In the genomic region with DNA sequence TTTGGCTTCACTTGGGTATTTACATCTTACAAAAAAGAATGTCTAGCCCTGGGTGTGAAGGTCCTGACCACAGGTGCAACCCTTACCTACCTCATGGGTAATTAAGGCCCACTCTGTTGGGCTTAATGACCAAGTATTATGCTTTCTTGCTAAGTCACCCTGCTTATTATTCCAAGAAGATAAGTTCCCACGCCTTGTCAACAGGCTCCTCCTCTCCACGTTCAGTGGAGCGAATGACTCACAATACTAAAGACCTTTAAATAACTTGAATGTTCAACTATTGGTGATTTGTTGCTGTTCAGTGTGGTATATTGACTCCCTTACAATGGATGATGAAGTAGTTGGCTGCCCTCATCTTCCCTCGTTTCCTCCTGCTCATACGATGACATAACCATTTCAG, we compare ENCODE assay signal across 22 mouse cellular contexts. TPM values are rescaled to one million over a fixed set of nuclear protein-coding genes. Genes with fewer than 3 reads are reported as not detected.
DNase-seq lines count a peak whose midpoint lies in the region; ATAC-seq and TF ChIP-seq lines count a peak whose summit lies in the region.
"Had no signal": no experiment of that assay in that cellular context is flagged by ENCODE, and none has a peak within 500 bp of the region (broad histone marks: within the 10 kb centered on the region; RNA-seq: fewer than 3 reads in every experiment).

No protein-coding gene starts in this region.

- no peaks in the 10 kb centered on the region for H3K27me3 ChIP-seq in megakaryocyte, embryonic 14.5 days (replicated peaks)
- H3K27me3 ChIP-seq in cerebellum, adult 2 months (ENCODE audit: control insufficient read depth, insufficient read depth, low read length) = no peaks in the 10 kb centered on the region
- H3K27me3 ChIP-seq: CH12.LX; embryonic facial prominence, embryonic 15.5 days; hindbrain, embryonic 15.5 days had no signal

- ATAC-seq in megakaryocyte, adult 5-6 weeks (ENCODE audit: poor library complexity, severe bottlenecking) = no peak
- ATAC-seq in inflammation-experienced regulatory T-cells, adult 6 months = peak; percentile 61
- ATAC-seq: forebrain, embryonic 14.5 days; intestine, postnatal 0 days had no signal

- peaks cover 5% of the 10 kb centered on the region for H3K36me3 ChIP-seq in megakaryocyte, embryonic 14.5 days (replicated peaks; ENCODE audit: low read length)
- H3K36me3 ChIP-seq: embryonic facial prominence, embryonic 15.5 days; forebrain, embryonic 10.5 days; heart, embryonic 10.5 days; hindbrain, embryonic 15.5 days had no signal

- peaks cover 36% of the 10 kb centered on the region for H3K4me1 ChIP-seq in megakaryocyte, embryonic 14.5 days
- no peaks in the 10 kb centered on the region for H3K4me1 ChIP-seq in cerebellum, adult 2 months (ENCODE audit: control insufficient read depth, insufficient read depth, low read length)
- H3K4me1 ChIP-seq: embryonic facial prominence, embryonic 15.5 days; forebrain, embryonic 10.5 days; hindbrain, embryonic 15.5 days had no signal

- no peak overlapping the region for H3K4me3 ChIP-seq in gastrocnemius, adult 2 months
- H3K4me3 ChIP-seq in megakaryocyte, embryonic 14.5 days (replicated peaks) = peak overlapping the region; percentile 73
- no peak overlapping the region for H3K4me3 ChIP-seq in cerebellum, adult 2 months (replicated peaks; ENCODE audit: insufficient read depth, low read depth, low read length)
- H3K4me3 ChIP-seq: embryonic facial prominence, embryonic 15.5 days; erythroblast, embryonic 14.5 days; forebrain, embryonic 10.5 days; heart, embryonic 10.5 days; hindbrain, embryonic 15.5 days had no signal

- intact Hi-C loops in gastrocnemius, adult 2 months (cut with DNase I) = no loop called here

- no peak for TF ChIP-seq CTCF in gastrocnemius, adult 2 months (IDR thresholded peaks at IDR 0.05)
- TF ChIP-seq CTCF in cerebellum, adult 2 months (IDR thresholded peaks at IDR 0.05; ENCODE audit: borderline replicate concordance, insufficient read depth, low read depth, low read length) = no peak

- 77% methylated on average over 5 of the region's 5 CpGs for WGBS in cerebellum, adult 2 months

- no peak for DNase-seq in gastrocnemius, adult 2 months
- no peak for DNase-seq in gastrocnemius, postnatal 4 days (ENCODE audit: low spot score in 2 of 2)
- DNase-seq in cerebellum, adult 2 months = no peak
- no peak for DNase-seq in left cerebral cortex, adult 11 months (ENCODE audit: low spot score)
- DNase-seq: adrenal gland, adult 8-10 months; adrenal gland, postnatal 36 days; cerebellum, adult 8-10 months; cerebellum, postnatal 14 days; embryo, embryonic 11 days; gastrocnemius, postnatal 10 days; heart, postnatal 36 days had no signal

- peaks cover 9% of the 10 kb centered on the region for H3K9me3 ChIP-seq in megakaryocyte, embryonic 14.5 days
- H3K9me3 ChIP-seq: embryonic facial prominence, embryonic 15.5 days; hindbrain, embryonic 15.5 days had no signal

- peak overlapping the region; percentile 68 for H3K27ac ChIP-seq in gastrocnemius, adult 2 months
- H3K27ac ChIP-seq in cerebellum, adult 2 months (ENCODE audit: insufficient read depth, low read length) = no peak overlapping the region
- H3K27ac ChIP-seq: embryonic facial prominence, embryonic 15.5 days; forebrain, embryonic 10.5 days; heart, embryonic 10.5 days; hindbrain, embryonic 15.5 days had no signal

- TF ChIP-seq POLR2A in cerebellum, adult 2 months (IDR thresholded peaks at IDR 0.05; ENCODE audit: borderline replicate concordance, insufficient read depth, low read length) = no peak

RNA-seq across cellular contexts. Expression of gene Stk38l, which starts 27.0 kb away (rescaled TPM):
- 10 to 100 TPM; 11.4 to 11.8 TPM for total RNA-seq in gastrocnemius, adult 2 months (2021)
- total RNA-seq in gastrocnemius, postnatal 4 days (2021) = 10 to 100 TPM; 10.7 to 11.9 TPM
- 0.59 TPM in 1 of 2 replicates, not detected in the other for polyA plus RNA-seq in megakaryocyte, embryonic 14.5 days (2012; ENCODE audit: insufficient read depth, low replicate concordance)
- total RNA-seq in megakaryocyte, adult 5-6 weeks (2015) = 2.2 and 5.0 TPM in 2 replicates
- total RNA-seq in megakaryocyte, adult 5-6 weeks (2017) = 2.8 and 3.7 TPM in 2 replicates
- polyA plus RNA-seq in inflammation-experienced regulatory T-cells, adult 6 months (2017; shearing (Covaris generic)) = 10 to 100 TPM; 10.7 to 32.2 (median 22.0) TPM
- polyA plus RNA-seq in cerebellum, adult 2 months (2012; rRNA removed) = 14.4 and 16.4 TPM in 2 replicates

RNA-seq across cellular contexts. Expression of gene Tm7sf3, which starts 55.1 kb away (rescaled TPM):
- total RNA-seq in gastrocnemius, adult 2 months (2021) = 1 to 10 TPM; 5.7 to 7.8 TPM
- 10 to 100 TPM; 25.0 to 29.1 TPM for total RNA-seq in gastrocnemius, postnatal 4 days (2021)
- 11.0 and 20.2 TPM in 2 replicates for polyA plus RNA-seq in megakaryocyte, embryonic 14.5 days (2012; ENCODE audit: insufficient read depth, low replicate concordance)
- 27.8 and 31.6 TPM in 2 replicates for total RNA-seq in megakaryocyte, adult 5-6 weeks (2015)
- total RNA-seq in megakaryocyte, adult 5-6 weeks (2017) = 40.3 and 40.4 TPM in 2 replicates
- 1 to 10 TPM; 2.0 to 3.6 (median 3.0) TPM for polyA plus RNA-seq in inflammation-experienced regulatory T-cells, adult 6 months (2017; shearing (Covaris generic))
- polyA plus RNA-seq in cerebellum, adult 2 months (2012; rRNA removed) = 22.3 and 25.2 TPM in 2 replicates

RNA-seq across cellular contexts. Expression of gene Med21, which starts 55.4 kb away (rescaled TPM):
- 10 to 100 TPM; 35.7 to 44.7 TPM for total RNA-seq in gastrocnemius, adult 2 months (2021)
- total RNA-seq in gastrocnemius, postnatal 4 days (2021) = 10 to 100 TPM; 50.4 to 53.9 TPM
- polyA plus RNA-seq in megakaryocyte, embryonic 14.5 days (2012; ENCODE audit: insufficient read depth, low replicate concordance) = 4.1 TPM in 1 of 2 replicates, not detected in the other
- total RNA-seq in megakaryocyte, adult 5-6 weeks (2015) = 96.7 and 109 TPM in 2 replicates
- 76.2 and 82.8 TPM in 2 replicates for total RNA-seq in megakaryocyte, adult 5-6 weeks (2017)
- polyA plus RNA-seq in inflammation-experienced regulatory T-cells, adult 6 months (2017; shearing (Covaris generic)) = 10 to 100 TPM; 58.0 to 64.2 (median 58.9) TPM
- polyA plus RNA-seq in cerebellum, adult 2 months (2012; rRNA removed) = 90.1 and 93.1 TPM in 2 replicates
